Mouse (Mus musculus): Measurements from ENCODE around the gene Gm49373.

DNA sequence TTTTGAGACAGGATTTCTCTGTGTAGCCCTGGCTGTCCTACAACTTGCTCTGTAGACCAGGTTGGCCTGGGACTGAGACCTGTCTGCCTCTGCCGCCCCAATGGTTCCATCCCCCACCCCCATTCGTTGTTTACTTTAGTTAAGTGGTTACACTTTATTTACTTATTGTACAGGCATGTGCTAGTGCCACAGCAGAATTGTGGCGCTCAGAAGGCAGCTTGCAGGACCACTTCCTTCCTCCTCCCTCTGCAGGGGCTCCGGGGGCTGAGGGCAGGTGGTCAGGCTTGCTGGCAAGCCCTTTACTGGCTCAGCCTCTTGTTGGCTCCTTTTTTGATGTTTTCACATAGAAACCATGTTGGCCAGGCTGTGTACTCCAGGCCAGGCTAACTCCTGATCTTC, 55.7 kb downstream of the Gm49373 start:
- TF ChIP-seq POU5F1 (IDR thresholded peaks at IDR 0.05; ENCODE audit: borderline replicate concordance, low read length) (no peak), CTCF (conservative IDR thresholded peaks at IDR 0.05; ENCODE audit: low read length) (no peak)
